Mouse (Mus musculus) embryonic fibroblast, embryonic 13.5 days (primary cell): ENCODE data around the gene Rsf1.

Source experiments
- CTCF ChIP-seq: IDR thresholded peaks from 2 replicates; pipeline ENCODE4 v1.5.1; 2011; ENCODE audit warnings: mild to moderate bottlenecking, control low read depth, low read length, moderate library complexity, borderline replicate concordance; ENCODE audit not compliant: insufficient read depth
- POLR2A ChIP-seq: IDR thresholded peaks from 2 replicates; pipeline ENCODE4 v1.6.1; 2011; ENCODE audit warnings: low read depth, mild to moderate bottlenecking, control low read depth, low read length, moderate library complexity

GRCm38 (mm10) chr7:97592396-97592795 is 12.7 kb downstream of the Rsf1 start:
- TF ChIP-seq POLR2A (no peak), CTCF (no peak)
